Mouse (Mus musculus): ENCODE data around the gene Olfr803. TPM values are rescaled to one million over a fixed set of nuclear protein-coding genes. Genes with fewer than 3 reads are reported as not detected.

Olfr803 gene
- total RNA-seq, 1 experiment: not detected

DNA sequence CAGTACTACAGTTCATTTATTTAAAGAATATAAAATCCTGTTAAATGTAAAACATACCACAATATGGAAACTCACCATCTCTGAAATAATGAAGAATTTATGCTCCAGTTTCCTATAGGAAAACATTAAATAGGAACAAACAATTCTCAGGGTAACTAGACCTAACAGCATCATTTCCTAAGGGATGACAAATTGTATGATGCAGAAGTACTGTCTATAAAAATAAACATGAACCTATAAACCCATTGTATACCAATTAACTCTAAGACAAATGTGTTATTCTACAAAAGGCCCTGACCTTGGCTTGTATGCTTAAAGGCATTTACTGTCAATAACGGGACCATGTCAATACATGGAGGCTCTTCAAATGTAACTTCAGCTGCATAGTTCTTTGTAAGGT lies 20.3 kb downstream of the Olfr803 start, which contains the start of gene Olfr801:
Gene Olfr801, minus strand, starts transcription at position 101 of the 400 bp plus-strand sequence.
- Histone ChIP-seq H3K9ac (ENCODE audit: insufficient read depth, low read depth, low read length, poor library complexity, severe bottlenecking) (no peak within 1 kb of the TSS), H3K27ac (ENCODE audit: insufficient read depth, low read depth, low read length, poor library complexity, severe bottlenecking) (no peak within 1 kb of the TSS), H3K9me3 (ENCODE audit: control insufficient read depth, insufficient read depth, low read depth, low read length) (no peaks in the 10 kb centered on the region), H3K36me3 (ENCODE audit: control insufficient read depth, insufficient read depth, low read length, poor library complexity, severe bottlenecking) (no peaks in the 10 kb centered on the region), H3K4me3 (ENCODE audit: insufficient read depth in 1 of 2, low read depth in 1 of 2, low read length in 2 of 2, poor library complexity in 1 of 2, severe bottlenecking in 1 of 2) (no peak within 1 kb of the TSS), H3K4me1 (ENCODE audit: control insufficient read depth in 2 of 2, insufficient read depth in 2 of 2, low read length in 2 of 2, poor library complexity in 1 of 2) (no peaks in the 10 kb centered on the region)
- in situ Hi-C loops (cut with MboI; ENCODE audit: low sequenced_read_pairs in 2 of 2, unreplicated experiment in 2 of 2): no loop called here
- no peak for TF ChIP-seq CHD2 (IDR thresholded peaks at IDR 0.05; ENCODE audit: low read depth, low read length)
- no peak for TF ChIP-seq MAFK (IDR thresholded peaks at IDR 0.05; ENCODE audit: insufficient read depth, low read depth, low read length)
- TF ChIP-seq ZNF384 (IDR thresholded peaks at IDR 0.05; ENCODE audit: low read depth, low read length): no peak
- TF ChIP-seq ZC3H11A (IDR thresholded peaks at IDR 0.05; ENCODE audit: borderline replicate concordance, low read depth, low read length): no peak
- TF ChIP-seq HCFC1 (IDR thresholded peaks at IDR 0.05; ENCODE audit: borderline replicate concordance, insufficient read depth, low read length): no peak
- DNase-seq (ENCODE audit: low read depth, low spot score): no peak

GRCm38 (mm10) chr10:129657394-129657793 lies 36.7 kb downstream of the Olfr803 start, which contains the start of gene Olfr800:
Gene Olfr800, plus strand, starts transcription at chr10:129657694.
- Histone ChIP-seq H3K9me3 (ENCODE audit: control insufficient read depth, insufficient read depth, low read depth, low read length) (no peaks in the 10 kb centered on the region), H3K4me3 (ENCODE audit: insufficient read depth in 1 of 2, low read depth in 1 of 2, low read length in 2 of 2, poor library complexity in 1 of 2, severe bottlenecking in 1 of 2) (no peak within 1 kb of the TSS), H3K9ac (ENCODE audit: insufficient read depth, low read depth, low read length, poor library complexity, severe bottlenecking) (no peak within 1 kb of the TSS), H3K27ac (ENCODE audit: insufficient read depth, low read depth, low read length, poor library complexity, severe bottlenecking) (no peak within 1 kb of the TSS), H3K36me3 (ENCODE audit: control insufficient read depth, insufficient read depth, low read length, poor library complexity, severe bottlenecking) (no peaks in the 10 kb centered on the region), H3K4me1 (ENCODE audit: control insufficient read depth in 2 of 2, insufficient read depth in 2 of 2, low read length in 2 of 2, poor library complexity in 1 of 2) (no peaks in the 10 kb centered on the region)
- no peak for DNase-seq (ENCODE audit: low read depth, low spot score)
- TF ChIP-seq ZNF384 (IDR thresholded peaks at IDR 0.05; ENCODE audit: low read depth, low read length) (no peak), CHD2 (IDR thresholded peaks at IDR 0.05; ENCODE audit: low read depth, low read length) (no peak), HCFC1 (IDR thresholded peaks at IDR 0.05; ENCODE audit: borderline replicate concordance, insufficient read depth, low read length) (no peak), MAFK (IDR thresholded peaks at IDR 0.05; ENCODE audit: insufficient read depth, low read depth, low read length) (no peak), ZC3H11A (IDR thresholded peaks at IDR 0.05; ENCODE audit: borderline replicate concordance, low read depth, low read length) (no peak)
- in situ Hi-C loops (cut with MboI; ENCODE audit: low sequenced_read_pairs in 2 of 2, unreplicated experiment in 2 of 2): no loop called here

DNA sequence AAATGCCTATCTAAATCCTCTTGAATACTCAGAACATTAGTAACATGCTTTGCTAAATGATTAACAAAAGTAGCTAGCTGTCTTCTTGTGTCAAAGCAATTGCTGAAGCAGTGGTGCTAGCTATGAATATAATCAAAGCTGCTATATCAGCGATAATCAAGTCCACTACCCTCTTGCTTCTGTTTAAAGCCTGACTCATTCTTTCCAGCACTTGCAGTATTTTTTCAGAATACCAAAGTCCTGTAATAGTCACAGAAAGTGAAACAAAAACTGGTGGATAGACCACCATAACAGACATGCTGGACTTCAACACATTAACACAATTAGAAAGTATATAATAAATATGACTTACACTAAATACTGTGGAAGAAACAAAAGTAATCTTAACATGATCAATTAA lies 42.3 kb downstream of the Olfr803 start:
- in situ Hi-C loops (cut with MboI; ENCODE audit: low sequenced_read_pairs in 2 of 2, unreplicated experiment in 2 of 2): no loop called here
- H3K4me1 ChIP-seq (ENCODE audit: control insufficient read depth in 2 of 2, insufficient read depth in 2 of 2, low read length in 2 of 2, poor library complexity in 1 of 2): no peaks in the 10 kb centered on the region
- no peak overlapping the region for H3K9ac ChIP-seq (ENCODE audit: insufficient read depth, low read depth, low read length, poor library complexity, severe bottlenecking)

More for the DNA sequence above, 42.3 kb downstream of the Olfr803 start:
- Histone ChIP-seq H3K9me3 (ENCODE audit: control insufficient read depth, insufficient read depth, low read depth, low read length) (no peaks in the 10 kb centered on the region), H3K27ac (ENCODE audit: insufficient read depth, low read depth, low read length, poor library complexity, severe bottlenecking) (no peak overlapping the region), H3K36me3 (ENCODE audit: control insufficient read depth, insufficient read depth, low read length, poor library complexity, severe bottlenecking) (no peaks in the 10 kb centered on the region), H3K4me3 (ENCODE audit: insufficient read depth in 1 of 2, low read depth in 1 of 2, low read length in 2 of 2, poor library complexity in 1 of 2, severe bottlenecking in 1 of 2) (no peak overlapping the region)
- DNase-seq (ENCODE audit: low read depth, low spot score): no peak
- no peak for TF ChIP-seq ZNF384 (IDR thresholded peaks at IDR 0.05; ENCODE audit: low read depth, low read length)

Other genes with a start within 250 kb of the Olfr803 start
- 0.62 and 0.95 TPM in 2 replicates for gene Olfr787, start 232.4 kb downstream of the Olfr803 start, total RNA-seq (2012; rRNA removed)
- gene Olfr788, start 223.3 kb downstream of the Olfr803 start, total RNA-seq (2012; rRNA removed): 0.05 TPM in 1 of 2 replicates, not detected in the other
- gene Olfr789, start 209.5 kb downstream of the Olfr803 start, total RNA-seq (2012; rRNA removed): not detected in 2 replicates
- gene Olfr790, start 195.8 kb downstream of the Olfr803 start, total RNA-seq (2012; rRNA removed): not detected in 2 replicates
- not detected in 2 replicates for gene Olfr791, start 172.5 kb downstream of the Olfr803 start, total RNA-seq (2012; rRNA removed)
- gene Olfr792, start 155.1 kb downstream of the Olfr803 start, total RNA-seq (2012; rRNA removed): not detected in 2 replicates
- not detected in 2 replicates for gene Olfr794, start 126.6 kb downstream of the Olfr803 start, total RNA-seq (2012; rRNA removed)
- gene Olfr796, start 81.7 kb downstream of the Olfr803 start, total RNA-seq (2012; rRNA removed): not detected in 2 replicates
- not detected in 2 replicates for gene Olfr798, start 66.4 kb downstream of the Olfr803 start, total RNA-seq (2012; rRNA removed)
- not detected in 2 replicates for gene Olfr799, start 56.8 kb downstream of the Olfr803 start, total RNA-seq (2012; rRNA removed)
- gene Olfr800, start 36.6 kb downstream of the Olfr803 start, total RNA-seq (2012; rRNA removed): not detected in 2 replicates
- gene Olfr801, start 20.4 kb downstream of the Olfr803 start, total RNA-seq (2012; rRNA removed): not detected in 2 replicates
- gene Olfr802, start 6.1 kb downstream of the Olfr803 start, total RNA-seq (2012; rRNA removed): not detected in 2 replicates
- gene Olfr804, start 8.9 kb upstream of the Olfr803 start, total RNA-seq (2012; rRNA removed): not detected in 2 replicates
- not detected in 2 replicates for gene Olfr805, start 35.1 kb upstream of the Olfr803 start, total RNA-seq (2012; rRNA removed)
- not detected in 2 replicates for gene Olfr806, start 47.6 kb upstream of the Olfr803 start, total RNA-seq (2012; rRNA removed)
- not detected in 2 replicates for gene Olfr807, start 63.5 kb upstream of the Olfr803 start, total RNA-seq (2012; rRNA removed)
- gene Olfr808, start 71.2 kb upstream of the Olfr803 start, total RNA-seq (2012; rRNA removed): not detected in 2 replicates
- gene Olfr809, start 80.4 kb upstream of the Olfr803 start, total RNA-seq (2012; rRNA removed): not detected in 2 replicates
- not detected in 2 replicates for gene Olfr810, start 100.6 kb upstream of the Olfr803 start, total RNA-seq (2012; rRNA removed)
- gene Olfr811, start 110.1 kb upstream of the Olfr803 start, total RNA-seq (2012; rRNA removed): not detected in 2 replicates
- gene Olfr812, start 151.8 kb upstream of the Olfr803 start, total RNA-seq (2012; rRNA removed): not detected in 2 replicates
- not detected in 2 replicates for gene Olfr813, start 161.1 kb upstream of the Olfr803 start, total RNA-seq (2012; rRNA removed)
- 0.22 and 0.26 TPM in 2 replicates for gene Olfr814, start 185.6 kb upstream of the Olfr803 start, total RNA-seq (2012; rRNA removed)
- gene Olfr815, start 211.6 kb upstream of the Olfr803 start, total RNA-seq (2012; rRNA removed): 0.58 and 0.63 TPM in 2 replicates
- gene Olfr816, start 221.3 kb upstream of the Olfr803 start, total RNA-seq (2012; rRNA removed): not detected in 2 replicates

Data from ES-E14 (cell line).